Mouse (Mus musculus) neural tube, embryonic 11.5 days (tissue): ENCODE results near the gene Rnf187. TPM values are rescaled to one million over a fixed set of nuclear protein-coding genes. Genes with fewer than 3 reads are reported as not detected.

Experiments
- ATAC-seq: fragments of 200-750 bp; cut with Nextera tagmentation; 2 replicates; pipeline ENCODE4 v1.8.0; 2017; ENCODE audit warnings: moderate number of reproducible peaks, mild to moderate bottlenecking, moderate TSS enrichment, moderate library complexity; ENCODE audit not compliant: insufficient read depth, low FRiP score, low TSS enrichment
- DNase-seq: peaks from one replicate; pipeline ENCODE4 v3.0.0-alpha.2; 2015; ENCODE audit warnings: low spot score
- H3K27ac ChIP-seq: fragments of 300-500 bp; sonication (generic); 2 replicates; pipeline ENCODE4 v1.5.1; 2014; ENCODE audit warnings: low read depth, mild to moderate bottlenecking, low read length
- H3K27me3 ChIP-seq: fragments of 300-500 bp; sonication (generic); 2 replicates; pipeline ENCODE4 v1.6.1; 2014; ENCODE audit warnings: mild to moderate bottlenecking, low read length, mixed read lengths; ENCODE audit not compliant: control insufficient read depth, insufficient read depth
- H3K36me3 ChIP-seq: fragments of 300-500 bp; sonication (generic); 2 replicates; pipeline ENCODE4 v1.6.1; 2014; ENCODE audit warnings: mild to moderate bottlenecking, low read length, moderate library complexity, mixed read lengths; ENCODE audit not compliant: control insufficient read depth, insufficient read depth
- H3K4me1 ChIP-seq: fragments of 300-500 bp; sonication (generic); 2 replicates; pipeline ENCODE4 v1.6.1; 2014; ENCODE audit warnings: low read length, mixed read lengths; ENCODE audit not compliant: control insufficient read depth, insufficient read depth
- H3K4me2 ChIP-seq: fragments of 300-500 bp; sonication (generic); 2 replicates; pipeline ENCODE4 v1.6.1; 2014; ENCODE audit warnings: low read depth, mild to moderate bottlenecking, moderate library complexity
- H3K4me3 ChIP-seq: fragments of 300-500 bp; sonication (generic); 2 replicates; pipeline ENCODE4 v1.5.1; 2014; ENCODE audit warnings: low read depth, low read length
- H3K9ac ChIP-seq: fragments of 300-500 bp; sonication (generic); 2 replicates; pipeline ENCODE4 v1.6.1; 2014; ENCODE audit warnings: mild to moderate bottlenecking, low read length
- H3K9me3 ChIP-seq: fragments of 300-500 bp; sonication (generic); 2 replicates; pipeline ENCODE4 v1.6.1; 2016; ENCODE audit warnings: low read length; ENCODE audit not compliant: control insufficient read depth
- WGBS: fragments of 180-500 bp; shearing (Covaris S2); extraction: QIAGEN DNeasy Blood & Tissue Kit; methylation state at CpG from one replicate; pipeline ENCODE4 v1.1.7; 2014; 5-methylcytosine and 5-hydroxymethylcytosine counted together
- polyA plus RNA-seq: library from polyadenylated mRNA; unstranded; fragments of >200 nt; fragmentation: Nextera tagmentation; extraction: Ambion mirVana; gene quantifications from 2 replicates; pipeline ENCODE4 v1.2.1, GENCODE M21; 2014

Gene Rnf187
- polyA plus RNA-seq, 1 experiment from 2014 or later = 493 TPM

- Histone ChIP-seq H3K4me2 (peak overlapping the region; percentile 81), H3K36me3 (peaks cover 8% of the 10 kb centered on the region), H3K9ac (peak overlapping the region; percentile 33; the same call in 1 of the 2 replicates), H3K9me3 (no peaks in the 10 kb centered on the region), H3K27ac (no peak overlapping the region), H3K4me3 (peak overlapping the region; percentile 96), H3K27me3 (no peaks in the 10 kb centered on the region), H3K4me1 (peaks cover 21% of the 10 kb centered on the region)
- WGBS = 87% methylated on average over 7 of the region's 7 CpGs
- ATAC-seq (no peak), DNase-seq (no peak)
These were observed 40.9 kb upstream of the Rnf187 start for GRCm38 (mm10) chr11:58979661-58980060.

DNA sequence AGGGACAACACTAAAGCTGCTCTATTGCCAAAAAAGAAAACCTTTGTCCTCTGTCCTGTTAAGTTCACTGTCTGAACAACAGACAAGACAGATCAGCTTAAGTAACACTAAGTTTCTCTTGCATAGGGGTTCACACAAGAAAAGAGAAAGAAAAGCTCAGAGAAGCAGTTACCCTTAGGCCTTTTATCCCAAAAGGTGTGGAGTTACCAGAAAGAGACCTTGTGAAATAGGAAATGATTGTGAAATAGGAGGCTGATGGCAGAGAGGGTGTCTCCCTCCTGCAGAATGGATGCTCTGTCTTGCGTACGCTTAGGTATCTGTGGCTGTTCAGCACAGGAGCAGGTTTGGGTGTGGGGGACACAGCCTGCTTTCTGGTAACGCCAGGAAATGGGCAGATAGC, 40.5 kb upstream of the Rnf187 start:
- peak overlapping the region; percentile 33 for H3K9ac ChIP-seq
- 90% methylated on average over 3 of the region's 3 CpGs for WGBS
- peaks cover 21% of the 10 kb centered on the region for H3K4me1 ChIP-seq
- H3K9me3 ChIP-seq = no peaks in the 10 kb centered on the region
- H3K4me2 ChIP-seq = peak overlapping the region; percentile 81
- DNase-seq (no peak), ATAC-seq (no peak)
- H3K27me3 ChIP-seq = no peaks in the 10 kb centered on the region
- H3K27ac ChIP-seq = no peak overlapping the region
- peak overlapping the region; percentile 96 for H3K4me3 ChIP-seq
- H3K36me3 ChIP-seq = peaks cover 5% of the 10 kb centered on the region

- no peaks in the 10 kb centered on the region for H3K9me3 ChIP-seq
- peak overlapping the region; percentile 91 for H3K9ac ChIP-seq
- no peak for DNase-seq
- peak overlapping the region; percentile 81 for H3K4me2 ChIP-seq
- no peak overlapping the region for H3K27ac ChIP-seq
- 1% methylated on average over 5 of the region's 5 CpGs for WGBS
- ATAC-seq = no peak
- no peaks in the 10 kb centered on the region for H3K27me3 ChIP-seq
- H3K36me3 ChIP-seq = peaks cover 3% of the 10 kb centered on the region; the same call in 1 of the 2 replicates
- H3K4me3 ChIP-seq = peak overlapping the region; percentile 96
- peaks cover 21% of the 10 kb centered on the region for H3K4me1 ChIP-seq
These were observed 40.0 kb upstream of the Rnf187 start for GRCm38 (mm10) chr11:58978706-58979030.

- H3K36me3 ChIP-seq = peaks cover 3% of the 10 kb centered on the region; the same call in 1 of the 2 replicates
- under 1% methylated on average over 64 of the region's 64 CpGs for WGBS
- H3K9ac ChIP-seq = peak within 1 kb of the TSS; percentile 91
- H3K4me3 ChIP-seq = peak within 1 kb of the TSS; percentile 96
- H3K4me2 ChIP-seq = peak within 1 kb of the TSS; percentile 81
- DNase-seq (peak; percentile 74), ATAC-seq (peak; percentile 55)
- H3K4me1 ChIP-seq = peaks cover 21% of the 10 kb centered on the region
- H3K9me3 ChIP-seq = no peaks in the 10 kb centered on the region
- no peaks in the 10 kb centered on the region for H3K27me3 ChIP-seq
- H3K27ac ChIP-seq = peak within 1 kb of the TSS; percentile 70
These were observed 39.5 kb upstream of the Rnf187 start, which contains the start of gene Trim11 for GRCm38 (mm10) chr11:58978027-58978705. Trim11 (plus strand) TSS chr11:58978093.

DNA sequence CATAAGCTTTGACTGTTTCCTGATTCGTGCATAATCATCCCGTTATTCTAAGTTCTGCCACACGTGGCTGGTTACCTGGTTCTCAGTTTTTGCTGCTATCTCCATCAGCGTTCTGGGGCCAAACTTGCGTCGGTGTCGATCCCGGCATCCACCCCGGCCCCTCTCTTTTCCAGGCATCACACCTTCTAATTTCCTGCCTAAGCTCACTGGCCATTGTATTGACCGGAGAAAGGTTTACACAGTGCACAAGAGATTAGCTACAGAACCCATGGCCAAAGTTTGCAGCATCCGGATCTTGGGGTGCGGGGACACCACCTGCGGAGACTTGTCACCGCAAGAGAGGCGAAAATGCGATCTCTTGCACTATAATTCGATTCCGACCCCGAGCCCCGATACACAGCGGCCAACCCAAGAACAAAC, 38.9 kb upstream of the Rnf187 start:
- peak overlapping the region; percentile 91 for H3K9ac ChIP-seq
- H3K4me2 ChIP-seq = peak overlapping the region; percentile 81
- peak overlapping the region; percentile 96 for H3K4me3 ChIP-seq
- ATAC-seq (peak; percentile 20; the same call in 1 of the 2 replicates), DNase-seq (no peak)
- peaks cover 3% of the 10 kb centered on the region; the same call in 1 of the 2 replicates for H3K36me3 ChIP-seq
- no peaks in the 10 kb centered on the region for H3K9me3 ChIP-seq
- H3K27ac ChIP-seq = peak overlapping the region; percentile 70; the same call in 1 of the 2 replicates
- H3K4me1 ChIP-seq = peaks cover 21% of the 10 kb centered on the region
- H3K27me3 ChIP-seq = no peaks in the 10 kb centered on the region
- WGBS = under 1% methylated on average over 21 of the region's 21 CpGs

GRCm38 (mm10) chr11:58977150-58977549, 38.4 kb upstream of the Rnf187 start:
- Histone ChIP-seq H3K36me3 (peaks cover 3% of the 10 kb centered on the region; the same call in 1 of the 2 replicates), H3K4me3 (peak overlapping the region; percentile 96), H3K27me3 (no peaks in the 10 kb centered on the region), H3K4me2 (peak overlapping the region; percentile 81), H3K9me3 (no peaks in the 10 kb centered on the region), H3K4me1 (peaks cover 21% of the 10 kb centered on the region), H3K9ac (peak overlapping the region; percentile 91), H3K27ac (peak overlapping the region; percentile 70)
- under 1% methylated on average over 29 of the region's 29 CpGs for WGBS
- DNase-seq = peak; percentile 47
- ATAC-seq = no peak

DNA sequence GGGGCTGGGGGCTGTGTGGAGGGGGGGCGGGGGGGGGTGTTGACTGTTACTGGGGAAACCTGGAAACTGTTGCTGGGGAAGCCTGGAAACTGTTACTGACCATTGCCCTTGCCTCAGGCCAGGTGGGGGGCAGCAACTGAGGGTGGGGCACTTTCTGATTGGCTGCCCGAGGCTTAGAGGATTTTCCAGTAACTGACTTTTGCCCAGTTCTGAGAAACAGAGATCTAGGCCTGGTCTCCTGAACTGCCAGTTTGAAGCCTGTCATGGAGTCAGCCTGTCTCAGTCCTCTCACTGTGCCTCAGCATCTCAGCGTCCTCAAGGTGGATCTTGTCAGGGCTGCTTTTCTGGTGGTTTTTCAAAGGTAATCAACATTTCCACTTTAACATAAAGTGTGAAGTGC, 35.7 kb upstream of the Rnf187 start:
- no peaks in the 10 kb centered on the region for H3K27me3 ChIP-seq
- peaks cover 13% of the 10 kb centered on the region for H3K4me1 ChIP-seq
- no peak overlapping the region for H3K4me2 ChIP-seq
- ATAC-seq = no peak
- no peak overlapping the region for H3K9ac ChIP-seq
- 89% methylated on average over 3 of the region's 3 CpGs for WGBS
- H3K9me3 ChIP-seq = no peaks in the 10 kb centered on the region
- peaks cover 4% of the 10 kb centered on the region; the same call in 1 of the 2 replicates for H3K36me3 ChIP-seq
- no peak for DNase-seq
- H3K4me3 ChIP-seq = no peak overlapping the region
- H3K27ac ChIP-seq = no peak overlapping the region

DNA sequence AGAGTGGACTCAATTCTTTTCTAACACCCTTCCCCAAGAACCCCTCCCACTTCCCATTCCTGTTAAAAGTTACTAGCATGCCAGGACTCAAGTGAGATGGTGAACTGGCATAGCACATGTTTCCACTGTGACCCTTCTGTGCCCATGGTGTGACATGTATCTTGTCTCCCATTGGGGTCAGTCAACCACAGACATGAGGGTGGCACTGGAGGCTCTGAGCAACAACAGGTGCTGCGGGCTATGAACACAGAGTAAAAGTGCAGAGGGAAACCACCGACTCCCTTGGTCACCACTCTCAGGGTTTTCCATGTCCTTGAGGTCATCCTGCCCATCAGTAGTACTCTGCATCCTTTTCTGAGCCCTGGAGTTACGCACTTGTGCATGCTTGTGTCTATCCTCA, 33.1 kb upstream of the Rnf187 start:
- no peak overlapping the region for H3K4me2 ChIP-seq
- no peak overlapping the region for H3K27ac ChIP-seq
- H3K9ac ChIP-seq = no peak overlapping the region
- 96% methylated on average over 3 of the region's 3 CpGs for WGBS
- no peak for DNase-seq
- peaks cover under 1% of the 10 kb centered on the region; the same call in 1 of the 2 replicates for H3K4me1 ChIP-seq
- H3K9me3 ChIP-seq = no peaks in the 10 kb centered on the region
- H3K36me3 ChIP-seq = peaks cover 4% of the 10 kb centered on the region; the same call in 1 of the 2 replicates
- no peak overlapping the region for H3K4me3 ChIP-seq
- ATAC-seq = no peak
- no peaks in the 10 kb centered on the region for H3K27me3 ChIP-seq
